8 mouse cellular contexts compared by ENCODE assay signal in the genomic region with DNA sequence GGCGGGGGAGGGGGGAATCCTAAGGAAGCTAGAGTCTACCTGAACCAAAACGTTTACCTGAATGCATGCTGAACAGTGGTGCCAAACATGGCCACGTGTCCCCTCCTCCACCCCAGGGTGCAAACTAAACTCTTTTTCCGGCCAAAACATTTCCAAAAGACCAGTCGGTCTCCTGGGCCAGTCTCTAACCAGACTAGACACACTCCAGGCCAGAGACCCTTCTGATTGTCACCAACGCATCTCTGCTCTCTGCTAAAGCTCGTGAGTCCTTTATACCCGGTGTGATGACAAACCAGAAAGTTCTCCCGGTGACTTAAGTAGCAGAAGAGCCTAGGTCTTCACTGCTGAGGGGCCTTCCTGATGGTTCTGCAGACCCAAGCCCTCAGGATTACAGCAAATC. TPM values are rescaled to one million over a fixed set of nuclear protein-coding genes. Genes with fewer than 3 reads are reported as not detected.
A peak's percentile ranks its signal among the peaks of the same experiment; 100 is the strongest.
DNase-seq lines count a peak whose midpoint lies in the region; ATAC-seq lines count a peak whose summit lies in the region.

No protein-coding gene starts in this region.

- ATAC-seq in kidney, embryonic 15.5 days (replicated peaks; ENCODE audit: low FRiP score), result no peak
- ATAC-seq in embryonic facial prominence, embryonic 15.5 days (ENCODE audit: insufficient number of reproducible peaks, low FRiP score, low TSS enrichment, low read depth), result no peak
- no peak for ATAC-seq in hindbrain, embryonic 16.5 days
- no peak for ATAC-seq in midbrain, embryonic 16.5 days

- no peaks in the 10 kb centered on the region for H3K27me3 ChIP-seq in kidney, embryonic 15.5 days
- H3K27me3 ChIP-seq in embryonic facial prominence, embryonic 15.5 days, result no peaks in the 10 kb centered on the region
- no peaks in the 10 kb centered on the region for H3K27me3 ChIP-seq in hindbrain, embryonic 16.5 days (replicated peaks; ENCODE audit: control insufficient read depth, insufficient read depth, low read length)
- H3K27me3 ChIP-seq in midbrain, embryonic 16.5 days (ENCODE audit: control insufficient read depth, insufficient read depth, low read depth, low read length), result no peaks in the 10 kb centered on the region

- H3K36me3 ChIP-seq in kidney, embryonic 15.5 days, result peaks cover 39% of the 10 kb centered on the region
- H3K36me3 ChIP-seq in embryonic facial prominence, embryonic 15.5 days, result peaks cover 35% of the 10 kb centered on the region
- H3K36me3 ChIP-seq in hindbrain, embryonic 16.5 days (ENCODE audit: control insufficient read depth, insufficient read depth, low read length), result peaks cover 24% of the 10 kb centered on the region
- peaks cover 28% of the 10 kb centered on the region for H3K36me3 ChIP-seq in midbrain, embryonic 16.5 days (ENCODE audit: control insufficient read depth, insufficient read depth, low read length)

- H3K4me3 ChIP-seq in kidney, embryonic 15.5 days (replicated peaks), result peak overlapping the region; percentile 95
- peak overlapping the region; percentile 95 for H3K4me3 ChIP-seq in embryonic facial prominence, embryonic 15.5 days (replicated peaks)
- peak overlapping the region; percentile 71 for H3K4me3 ChIP-seq in hindbrain, embryonic 16.5 days (ENCODE audit: low read length)
- peak overlapping the region; percentile 76 for H3K4me3 ChIP-seq in midbrain, embryonic 16.5 days (ENCODE audit: low read depth, low read length)

- peak overlapping the region; percentile 76 for H3K4me2 ChIP-seq in kidney, embryonic 15.5 days
- H3K4me2 ChIP-seq in embryonic facial prominence, embryonic 15.5 days (replicated peaks), result peak overlapping the region; percentile 89
- H3K4me2 ChIP-seq in hindbrain, embryonic 16.5 days (ENCODE audit: low read length), result peak overlapping the region; percentile 94
- peak overlapping the region; percentile 97 for H3K4me2 ChIP-seq in midbrain, embryonic 16.5 days (ENCODE audit: low read length)

- peaks cover 53% of the 10 kb centered on the region for H3K4me1 ChIP-seq in kidney, embryonic 15.5 days
- peaks cover 56% of the 10 kb centered on the region for H3K4me1 ChIP-seq in embryonic facial prominence, embryonic 15.5 days
- peaks cover 45% of the 10 kb centered on the region for H3K4me1 ChIP-seq in hindbrain, embryonic 16.5 days (ENCODE audit: control insufficient read depth, insufficient read depth, low read depth, low read length)
- H3K4me1 ChIP-seq in midbrain, embryonic 16.5 days (ENCODE audit: control insufficient read depth, insufficient read depth, low read length), result peaks cover 44% of the 10 kb centered on the region

- H3K9ac ChIP-seq in kidney, embryonic 15.5 days, result peak overlapping the region; percentile 99
- peak overlapping the region; percentile 100 for H3K9ac ChIP-seq in embryonic facial prominence, embryonic 15.5 days
- peak overlapping the region; percentile 89 for H3K9ac ChIP-seq in hindbrain, embryonic 16.5 days (ENCODE audit: low read depth, low read length)
- H3K9ac ChIP-seq in midbrain, embryonic 16.5 days (ENCODE audit: low read depth, low read length), result peak overlapping the region; percentile 93

- no peaks in the 10 kb centered on the region for H3K9me3 ChIP-seq in kidney, embryonic 15.5 days (replicated peaks)
- no peaks in the 10 kb centered on the region for H3K9me3 ChIP-seq in embryonic facial prominence, embryonic 15.5 days (replicated peaks)
- no peaks in the 10 kb centered on the region for H3K9me3 ChIP-seq in hindbrain, embryonic 16.5 days (ENCODE audit: control insufficient read depth, low read length)
- H3K9me3 ChIP-seq in midbrain, embryonic 16.5 days (replicated peaks; ENCODE audit: control insufficient read depth, low read length, poor library complexity, severe bottlenecking), result no peaks in the 10 kb centered on the region

- DNase-seq in kidney, postnatal 36 days, result no peak
- DNase-seq in Muller cell, postnatal 12 days (ENCODE audit: inconsistent ontology term), result no peak
- DNase-seq in adrenal gland, postnatal 36 days, result no peak
- DNase-seq in layer of hippocampus, adult 8-10 months (ENCODE audit: low spot score in 2 of 2), result no peak

- H3K27ac ChIP-seq in kidney, embryonic 15.5 days, result peak overlapping the region; percentile 100
- peak overlapping the region; percentile 100 for H3K27ac ChIP-seq in embryonic facial prominence, embryonic 15.5 days (replicated peaks)
- no peak overlapping the region; the same call in 1 of the 2 replicates for H3K27ac ChIP-seq in hindbrain, embryonic 16.5 days (ENCODE audit: low read depth, low read length)
- no peak overlapping the region for H3K27ac ChIP-seq in midbrain, embryonic 16.5 days (ENCODE audit: low read length)

- whole genome bisulfite sequencing in kidney, embryonic 15.5 days, result 23% methylated on average over 9 of the region's 9 CpGs
- WGBS in embryonic facial prominence, embryonic 15.5 days, result 39% methylated on average over 9 of the region's 9 CpGs
- 37% methylated on average over 9 of the region's 9 CpGs for WGBS in hindbrain, embryonic 16.5 days
- 47% methylated on average over 9 of the region's 9 CpGs for WGBS in midbrain, embryonic 16.5 days

RNA-seq across cellular contexts. Expression of a gene that starts 1.8 kb away (rescaled TPM):
- 411 and 437 TPM in 2 replicates for polyA plus RNA-seq in kidney, embryonic 15.5 days (2015; fragmentation: Nextera tagmentation; extraction: Ambion mirVana)
- 428 and 442 TPM in 2 replicates for polyA plus RNA-seq in embryonic facial prominence, embryonic 15.5 days (2015; fragmentation: Nextera tagmentation; extraction: Ambion mirVana)
- 389 and 459 TPM in 2 replicates for polyA plus RNA-seq in hindbrain, embryonic 16.5 days (2015; fragmentation: Nextera tagmentation; extraction: Ambion mirVana)
- polyA plus RNA-seq in midbrain, embryonic 16.5 days (2015; fragmentation: Nextera tagmentation; extraction: Ambion mirVana), result 419 and 448 TPM in 2 replicates
- 100 to 1,000 TPM; 215 to 274 TPM for total RNA-seq in adrenal gland, postnatal 36 days (2021)
- total RNA-seq in layer of hippocampus, adult 8-10 months (2022), result 100 to 1,000 TPM; 310 to 354 (median 329) TPM

RNA-seq across cellular contexts. Expression of a gene that starts 10.9 kb away (rescaled TPM):
- 31.1 and 33.6 TPM in 2 replicates for polyA plus RNA-seq in kidney, embryonic 15.5 days (2015; fragmentation: Nextera tagmentation; extraction: Ambion mirVana)
- 30.4 and 37.3 TPM in 2 replicates for polyA plus RNA-seq in embryonic facial prominence, embryonic 15.5 days (2015; fragmentation: Nextera tagmentation; extraction: Ambion mirVana)
- polyA plus RNA-seq in hindbrain, embryonic 16.5 days (2015; fragmentation: Nextera tagmentation; extraction: Ambion mirVana), result 30.1 and 34.0 TPM in 2 replicates
- polyA plus RNA-seq in midbrain, embryonic 16.5 days (2015; fragmentation: Nextera tagmentation; extraction: Ambion mirVana), result 27.9 and 30.4 TPM in 2 replicates
- total RNA-seq in adrenal gland, postnatal 36 days (2021), result 10 to 100 TPM; 41.7 to 50.6 TPM
- 10 to 100 TPM; 29.8 to 37.7 (median 32.4) TPM for total RNA-seq in layer of hippocampus, adult 8-10 months (2022)

RNA-seq across cellular contexts. Expression of a gene that starts 18.9 kb away (rescaled TPM):
- 76.8 and 81.0 TPM in 2 replicates for polyA plus RNA-seq in kidney, embryonic 15.5 days (2015; fragmentation: Nextera tagmentation; extraction: Ambion mirVana)
- 86.6 and 89.3 TPM in 2 replicates for polyA plus RNA-seq in embryonic facial prominence, embryonic 15.5 days (2015; fragmentation: Nextera tagmentation; extraction: Ambion mirVana)
- 112 and 120 TPM in 2 replicates for polyA plus RNA-seq in hindbrain, embryonic 16.5 days (2015; fragmentation: Nextera tagmentation; extraction: Ambion mirVana)
- polyA plus RNA-seq in midbrain, embryonic 16.5 days (2015; fragmentation: Nextera tagmentation; extraction: Ambion mirVana), result 118 and 123 TPM in 2 replicates
- 10 to 100 TPM; 54.1 to 73.4 TPM for total RNA-seq in adrenal gland, postnatal 36 days (2021)
- 10 to 100 TPM; 71.9 to 92.1 (median 73.8) TPM for total RNA-seq in layer of hippocampus, adult 8-10 months (2022)

RNA-seq across cellular contexts. Expression of a gene that starts 19.0 kb away (rescaled TPM):
- 108 and 118 TPM in 2 replicates for polyA plus RNA-seq in kidney, embryonic 15.5 days (2015; fragmentation: Nextera tagmentation; extraction: Ambion mirVana)
- 124 and 127 TPM in 2 replicates for polyA plus RNA-seq in embryonic facial prominence, embryonic 15.5 days (2015; fragmentation: Nextera tagmentation; extraction: Ambion mirVana)
- polyA plus RNA-seq in hindbrain, embryonic 16.5 days (2015; fragmentation: Nextera tagmentation; extraction: Ambion mirVana), result 90.7 and 92.8 TPM in 2 replicates
- polyA plus RNA-seq in midbrain, embryonic 16.5 days (2015; fragmentation: Nextera tagmentation; extraction: Ambion mirVana), result 82.2 and 83.2 TPM in 2 replicates
- total RNA-seq in adrenal gland, postnatal 36 days (2021), result 100 to 1,000 TPM; 108 to 118 TPM
- total RNA-seq in layer of hippocampus, adult 8-10 months (2022), result 10 to 100 TPM; 66.3 to 72.6 (median 71.0) TPM

RNA-seq across cellular contexts. Expression of a gene that starts 24.7 kb away (rescaled TPM):
- polyA plus RNA-seq in kidney, embryonic 15.5 days (2015; fragmentation: Nextera tagmentation; extraction: Ambion mirVana), result 103 and 126 TPM in 2 replicates
- 110 and 122 TPM in 2 replicates for polyA plus RNA-seq in embryonic facial prominence, embryonic 15.5 days (2015; fragmentation: Nextera tagmentation; extraction: Ambion mirVana)
- polyA plus RNA-seq in hindbrain, embryonic 16.5 days (2015; fragmentation: Nextera tagmentation; extraction: Ambion mirVana), result 136 and 158 TPM in 2 replicates
- 153 and 158 TPM in 2 replicates for polyA plus RNA-seq in midbrain, embryonic 16.5 days (2015; fragmentation: Nextera tagmentation; extraction: Ambion mirVana)
- 10 to 100 TPM; 86.1 to 97.1 TPM for total RNA-seq in adrenal gland, postnatal 36 days (2021)
- total RNA-seq in layer of hippocampus, adult 8-10 months (2022), result 100 to 1,000 TPM in 3 of 4 experiments, 10 to 100 TPM in 1; 89.6 to 111 (median 107) TPM

Comparison
In these comparisons a context has a peak if more than half of its experiments do, and no peak if none do; other contexts are left out.
1. H3K27ac ChIP-seq: peak in kidney, embryonic 15.5 days (single experiment) and embryonic facial prominence, embryonic 15.5 days (single experiment); none in hindbrain, embryonic 16.5 days (single experiment) and midbrain, embryonic 16.5 days (single experiment).
2. Peak in every context shown above with its lines, with median percentiles within 50 percentile points of each other: H3K4me2 ChIP-seq, H3K4me3 ChIP-seq and H3K9ac ChIP-seq.